Mouse (Mus musculus) left cerebral cortex, adult 2 months (tissue): Measurements from ENCODE around the gene Prorsd1. TPM values are rescaled to one million over a fixed set of nuclear protein-coding genes. Genes with fewer than 3 reads are reported as not detected.
"Not testable (repeated sequence)": the region's sequence is repeated elsewhere in the genome, so short reads cannot be mapped to it uniquely, and the experiment has no call there.

Experiments
- DNase-seq, 2 experiments: peaks; one replicate each; pipeline ENCODE4 v3.0.0; 2021 to 2022; ENCODE audit warnings: low spot score in 2 of 2, mixed read lengths in 1 of 2; ENCODE audit errors: extremely low spot score in 1 of 2
- H3K27ac ChIP-seq: fragments of 200-600 bp; 2 replicates; pipeline ENCODE4 v1.8.1; 2022
- H3K4me3 ChIP-seq: fragments of 200-600 bp; 2 replicates; pipeline ENCODE4 v1.8.1; 2022
- CTCF ChIP-seq: fragments of 200-600 bp; IDR thresholded peaks from 2 replicates; pipeline ENCODE4 v1.8.1; 2022; ENCODE audit warnings: antibody characterized with exemption, mild to moderate bottlenecking, moderate library complexity
- intact Hi-C: fragments of 180-260 bp; cut with DNase I; formaldehyde crosslinking; loops from one replicate; pipeline ENCODE4 v1.15.1; 2025
- long read RNA-seq, 2 experiments: library from polyadenylated mRNA; stranded (forward); transcript quantifications; one replicate each; pipeline ENCODE4 v2.0.0; 2021; ENCODE audit warnings: borderline mapping rate in 2 of 2
- total RNA-seq, 2 experiments: library from RNA; stranded (reverse); gene quantifications; 2 replicates each; pipeline ENCODE4 v1.2.3; 2021

Gene Prorsd1
- 1 to 10 TPM; 2.9 to 4.1 TPM for total RNA-seq
- long read RNA-seq, experiment 1, partial matches to known transcripts: 0 of 2 reads
- long read RNA-seq, experiment 1, other reads (novel, unspliced or antisense): 1 of 2 reads
- long read RNA-seq, experiment 2, partial matches to known transcripts: 0 of 1 reads
- long read RNA-seq, experiment 2, other reads (novel, unspliced or antisense): 0 of 1 reads

DNA sequence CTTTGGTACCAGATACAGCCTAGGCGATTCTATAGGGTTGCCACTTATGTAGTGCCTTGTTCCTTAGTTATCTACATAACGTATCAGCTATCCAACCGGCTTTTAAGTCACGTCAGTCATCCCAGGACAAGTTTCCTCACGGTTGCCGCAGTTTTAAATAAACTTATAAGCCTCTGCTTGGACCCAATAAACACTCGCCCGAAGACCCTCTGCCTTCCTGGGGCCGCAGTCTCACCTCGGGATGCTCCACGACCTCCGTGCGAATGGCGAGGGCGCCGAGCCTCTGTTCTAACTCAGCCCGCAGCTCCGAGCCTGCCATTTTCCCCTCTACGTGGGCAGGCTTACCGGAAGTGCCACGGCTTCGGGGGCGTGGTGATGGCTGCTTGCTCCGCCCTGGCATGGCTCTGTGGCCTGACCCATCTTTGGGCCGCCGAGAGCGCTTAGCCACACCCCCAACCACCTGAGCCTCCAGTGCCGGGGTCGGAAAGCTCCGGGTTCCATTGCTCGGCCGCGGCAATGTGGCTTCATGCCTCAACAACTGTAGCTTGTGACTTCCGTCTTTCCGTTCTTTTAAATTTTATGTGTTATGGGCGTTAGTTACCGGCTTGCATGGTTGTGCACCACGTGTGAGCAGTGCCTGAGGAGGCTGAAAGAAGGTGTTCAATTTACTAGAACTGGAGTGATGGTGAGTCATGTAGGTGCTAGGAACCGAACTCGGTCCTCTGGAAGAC, at the start of gene Prorsd1:
Gene Prorsd1 (minus strand): TSS at position 352 of the 731 bp plus-strand sequence.
- peak within 1 kb of the TSS; percentile 55 for H3K4me3 ChIP-seq
- intact Hi-C loops: loop anchor here (5.0 kb wide), 1 partner anchor 248 kb away; no protein-coding TSS in a partner anchor
- H3K27ac ChIP-seq: 0 out of 2 replicates have a peak within 1 kb of the TSS, but pooled peaks have one; percentile 0
- no peak for TF ChIP-seq CTCF
- peak; percentile 68 to 77 for DNase-seq

DNA sequence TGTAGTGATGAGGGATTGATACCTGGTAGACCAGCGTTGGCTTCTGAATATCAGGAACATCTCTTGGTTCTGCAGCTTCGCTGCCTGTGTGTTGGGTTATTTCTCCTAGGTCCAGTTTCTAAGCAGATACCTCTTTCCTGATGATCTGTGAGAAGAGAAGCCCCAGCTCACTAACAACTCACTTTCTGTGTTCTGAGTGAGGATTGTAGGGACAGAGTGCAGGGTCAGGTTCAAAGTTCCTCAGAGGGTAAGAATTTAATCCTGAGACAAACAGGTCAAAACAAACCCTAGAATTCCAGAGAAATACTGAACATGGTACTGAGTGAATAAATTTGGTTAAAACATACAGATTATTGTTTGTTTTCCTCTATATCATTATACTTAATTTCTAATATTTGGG, 48.6 kb upstream of the Prorsd1 start:
- intact Hi-C loops: no loop called here
- no peak overlapping the region for H3K4me3 ChIP-seq
- TF ChIP-seq CTCF: no peak
- DNase-seq: no peak
- H3K27ac ChIP-seq: no peak overlapping the region

- H3K27ac ChIP-seq: no peak overlapping the region
These were observed 46.2 kb upstream of the Prorsd1 start for GRCm38 (mm10) chr11:29560990-29561389.

GRCm38 (mm10) chr11:29560452-29560851, 45.6 kb upstream of the Prorsd1 start:
- Histone ChIP-seq H3K4me3 (no peak overlapping the region), H3K27ac (no peak overlapping the region)
- intact Hi-C loops: no loop called here
- no peak for TF ChIP-seq CTCF
- no peak for DNase-seq

More at GRCm38 (mm10) chr11:29560990-29561389, 46.2 kb upstream of the Prorsd1 start:
- no peak for TF ChIP-seq CTCF
- intact Hi-C loops: no loop called here
- no peak for DNase-seq
- no peak overlapping the region for H3K4me3 ChIP-seq

- DNase-seq: no peak
- intact Hi-C loops: loop anchor here (2.0 to 5.0 kb wide), 2 partner anchors 167 to 333 kb away; no protein-coding TSS in a partner anchor
- H3K27ac ChIP-seq: no peak overlapping the region
- TF ChIP-seq CTCF: no peak; the same call in 1 of the 2 replicates
- no peak overlapping the region for H3K4me3 ChIP-seq
These were observed 34.6 kb upstream of the Prorsd1 start for GRCm38 (mm10) chr11:29549425-29549778.

DNA sequence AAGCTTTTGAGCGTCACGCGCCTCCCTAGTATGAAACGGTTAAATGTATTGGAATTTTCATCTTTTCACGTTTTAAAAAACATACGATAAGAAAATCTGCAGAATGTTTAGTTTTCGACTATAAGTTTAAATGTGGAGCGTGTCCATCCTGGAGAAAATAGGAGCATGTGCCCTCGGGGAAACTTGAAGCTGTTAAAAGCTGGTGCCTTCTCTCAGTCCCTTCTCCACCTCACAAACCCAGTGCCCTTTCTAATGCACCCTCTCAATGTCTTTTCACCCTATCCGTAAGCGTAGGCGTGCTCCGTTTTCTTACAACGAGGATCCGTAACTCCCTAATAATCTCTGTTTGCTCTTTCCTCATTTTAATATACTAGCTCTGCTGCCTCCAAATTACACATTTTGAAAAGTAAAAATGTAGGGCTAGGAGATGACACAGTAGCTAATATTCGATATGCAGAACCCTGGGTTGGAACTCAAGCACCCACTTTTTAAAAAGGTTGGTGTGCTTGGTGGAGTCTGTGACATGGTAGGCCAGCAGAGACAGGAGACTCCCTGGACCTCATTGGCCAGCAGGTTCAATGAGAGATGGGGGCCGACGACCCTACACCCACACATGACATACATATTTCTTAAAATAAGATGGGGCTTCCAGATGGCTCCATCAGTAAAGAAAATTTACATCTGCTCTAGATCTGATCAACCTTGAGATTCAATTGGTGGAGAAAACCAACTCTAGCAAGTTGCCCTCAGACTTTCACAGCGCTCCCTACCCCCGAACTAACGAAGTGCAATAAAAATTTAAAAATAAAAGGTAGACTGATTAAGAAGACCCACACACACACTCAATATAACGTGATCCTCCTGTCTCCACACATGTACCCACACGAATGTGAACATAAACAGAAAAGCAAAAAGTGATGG, 33.9 kb upstream of the Prorsd1 start:
- Histone ChIP-seq H3K27ac (peak overlapping the region; percentile 98), H3K4me3 (peak overlapping the region; percentile 87)
- intact Hi-C loops: loop anchor here (1.0 to 5.0 kb wide), 3 partner anchors 145 to 334 kb away; no protein-coding TSS in a partner anchor
- no peak for TF ChIP-seq CTCF
- no peak for DNase-seq

- Histone ChIP-seq H3K27ac (peak within 1 kb of the TSS; percentile 98), H3K4me3 (peak within 1 kb of the TSS; percentile 87)
- peak; percentile 92 for DNase-seq
- peak; percentile 9 for TF ChIP-seq CTCF
- intact Hi-C loops: loop anchor here (1.0 to 5.0 kb wide), 4 partner anchors 21 to 334 kb away; partner anchors contain the start of gene Mtif2
These were observed 33.1 kb upstream of the Prorsd1 start, which contains the start of the genes Clhc1 and Rps27a for GRCm38 (mm10) chr11:29547752-29548503. Gene Clhc1, plus strand, starts transcription at chr11:29547950. Gene Rps27a, minus strand, starts transcription at chr11:29548109.

DNA sequence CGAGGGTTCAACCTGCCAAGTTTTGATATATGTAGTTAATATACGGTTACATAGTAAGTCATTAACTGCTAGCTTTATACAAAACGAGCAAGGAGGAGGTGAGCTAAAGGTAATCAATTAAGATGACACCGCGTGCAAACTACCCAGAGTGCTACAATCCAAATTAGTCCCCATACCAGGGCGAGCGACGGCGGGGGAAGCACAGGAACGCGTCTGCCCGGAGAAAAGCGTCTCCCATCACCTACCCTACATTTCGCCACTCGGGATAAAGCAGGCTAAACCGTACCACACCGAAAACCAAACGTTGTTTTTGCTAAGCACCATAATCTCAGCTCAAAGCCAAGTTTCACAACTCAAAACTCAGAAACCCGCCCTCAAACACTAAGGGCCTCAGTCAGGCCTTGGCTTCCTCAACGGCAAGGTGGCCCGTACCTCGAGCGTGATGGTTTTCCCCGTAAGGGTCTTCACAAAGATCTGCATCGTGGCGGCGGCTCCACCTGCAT, 32.5 kb upstream of the Prorsd1 start:
- intact Hi-C loops: loop anchor here (2.0 to 5.0 kb wide), 2 partner anchors 20 to 335 kb away; partner anchors contain the start of gene Mtif2
- no peak for DNase-seq
- peak overlapping the region; percentile 98 for H3K27ac ChIP-seq
- H3K4me3 ChIP-seq: peak overlapping the region; percentile 87
- no peak for TF ChIP-seq CTCF

DNA sequence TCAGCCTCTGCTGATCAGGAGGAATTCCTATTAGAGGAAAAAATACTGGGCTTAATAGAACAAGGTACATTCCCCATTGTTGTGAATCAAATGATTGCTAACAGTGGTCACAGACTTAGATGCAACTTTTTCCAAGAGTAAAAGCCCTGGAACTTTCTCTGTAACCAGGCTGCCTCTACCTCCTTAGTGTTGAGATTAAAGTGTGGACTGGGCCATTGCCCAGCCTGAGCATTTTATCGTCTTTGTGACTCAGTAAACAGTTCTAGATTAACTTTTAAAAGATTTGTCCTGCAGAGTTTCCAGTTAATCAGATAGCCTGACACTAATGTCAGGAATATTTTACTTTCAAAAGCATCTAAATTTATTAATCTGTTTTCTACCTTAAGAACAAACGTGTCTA, 31.9 kb upstream of the Prorsd1 start:
- intact Hi-C loops: loop anchor here (2.0 to 5.0 kb wide), 2 partner anchors 20 to 336 kb away; partner anchors contain the start of gene Mtif2
- no peak for TF ChIP-seq CTCF
- Histone ChIP-seq H3K27ac (no peak overlapping the region; the same call in 1 of the 2 replicates), H3K4me3 (peak overlapping the region; percentile 87)
- no peak for DNase-seq

DNA sequence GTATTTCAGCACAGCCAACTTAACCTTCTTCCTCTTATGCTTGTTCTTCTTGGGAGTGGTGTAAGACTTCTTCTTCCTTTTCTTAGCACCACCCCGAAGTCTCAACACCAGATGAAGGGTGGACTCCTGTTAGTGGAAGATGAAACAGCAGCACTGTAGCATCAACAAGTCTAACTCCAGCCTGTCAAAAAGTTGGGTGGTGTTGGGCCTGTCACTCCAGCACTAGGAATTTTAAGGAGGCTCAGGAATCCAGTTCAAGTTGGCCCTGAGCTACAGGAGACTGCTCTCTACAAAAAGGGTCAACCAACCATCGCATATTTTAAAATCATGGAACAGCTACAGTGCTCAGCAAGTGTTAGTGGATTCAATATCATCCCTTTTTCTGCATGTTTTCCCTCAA, 31.5 kb upstream of the Prorsd1 start:
- not testable (repeated sequence) for DNase-seq, H3K27ac ChIP-seq, H3K4me3 ChIP-seq
- intact Hi-C loops: loop anchor here (2.0 to 5.0 kb wide), 2 partner anchors 19 to 336 kb away; partner anchors contain the start of gene Mtif2

DNA sequence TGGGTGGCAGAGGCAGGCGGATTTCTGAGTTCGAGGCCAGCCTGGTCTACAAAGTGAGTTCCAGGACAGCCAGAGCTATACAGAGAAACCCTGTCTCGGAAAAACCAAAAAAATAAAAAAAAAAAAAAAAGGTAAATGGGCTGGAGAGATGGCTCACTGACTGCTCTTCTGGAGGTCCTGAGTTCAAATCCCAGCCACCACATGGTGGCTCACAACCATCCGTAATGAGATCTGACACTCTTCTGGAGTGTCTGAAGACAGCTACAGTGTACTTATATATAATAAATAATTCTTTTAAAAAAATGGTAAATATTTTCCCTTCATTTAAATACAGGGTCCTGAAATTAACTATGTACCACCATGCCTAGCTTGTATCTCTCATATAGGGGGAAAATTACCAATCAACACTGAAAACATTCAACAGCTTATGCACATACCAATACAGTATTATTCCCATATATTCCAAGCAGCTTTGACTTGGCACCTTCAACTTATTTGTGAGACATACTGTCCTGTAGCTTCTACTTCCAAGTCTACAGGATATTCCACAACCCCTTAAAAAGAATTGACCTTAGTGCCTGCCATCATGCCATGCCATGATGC, 30.4 kb upstream of the Prorsd1 start:
- intact Hi-C loops: loop anchor here (5.0 kb wide), 1 partner anchor 337 kb away; no protein-coding TSS in a partner anchor
- H3K4me3 ChIP-seq, DNase-seq, H3K27ac ChIP-seq: not testable (repeated sequence)
